Mouse (Mus musculus): ENCODE data around the gene Olfr319. TPM values are rescaled to one million over a fixed set of nuclear protein-coding genes. Genes with fewer than 3 reads are reported as not detected.
"Not testable (repeated sequence)": the region's sequence is repeated elsewhere in the genome, so short reads cannot be mapped to it uniquely, and the experiment has no call there.

The Olfr319 gene
- not detected in 2 replicates for polyA plus RNA-seq (2014; fragmentation: Nextera tagmentation; extraction: Ambion mirVana)

DNA sequence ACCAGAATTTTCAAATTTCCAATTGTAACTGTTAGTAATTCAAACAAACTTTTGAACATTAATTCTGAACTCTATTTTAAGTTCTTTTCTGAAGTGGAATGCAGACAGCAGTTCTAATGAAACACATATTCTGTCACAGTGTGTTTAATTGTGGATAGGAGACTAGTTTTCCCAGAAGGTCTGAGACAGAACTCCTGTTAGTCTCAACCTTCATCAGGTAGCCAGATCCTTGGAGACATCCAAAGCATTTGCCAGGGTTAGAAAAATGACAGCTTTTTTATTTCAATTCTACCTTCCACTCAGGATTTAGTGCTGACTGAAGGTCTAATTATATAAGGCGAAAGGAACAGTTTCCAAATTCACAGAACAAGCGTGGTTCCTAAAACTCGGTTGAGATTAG, at the start of gene Olfr319:
TSS of gene Olfr319 (plus strand) at position 301 of the 400 bp plus-strand sequence.
- Histone ChIP-seq H3K9ac (ENCODE audit: low read depth, low read length) (no peak within 1 kb of the TSS), H3K36me3 (ENCODE audit: control insufficient read depth, insufficient read depth, low read length) (no peaks in the 10 kb centered on the region), H3K4me2 (no peak within 1 kb of the TSS), H3K27me3 (ENCODE audit: control insufficient read depth, insufficient read depth, low read length) (no peaks in the 10 kb centered on the region), H3K27ac (ENCODE audit: low read depth, low read length) (no peak within 1 kb of the TSS), H3K4me1 (ENCODE audit: control insufficient read depth, insufficient read depth, low read length) (no peaks in the 10 kb centered on the region), H3K4me3 (ENCODE audit: low read depth, low read length) (no peak within 1 kb of the TSS), H3K9me3 (replicated peaks; ENCODE audit: control insufficient read depth, low read length) (peaks cover 6% of the 10 kb centered on the region; the same call in 1 of the 2 replicates)
- WGBS (ENCODE audit: insufficient replicate concordance) = 80% methylated on average over 3 of the region's 3 CpGs
- ATAC-seq (replicated peaks; ENCODE audit: insufficient number of reproducible peaks, low FRiP score, low TSS enrichment) = no peak

DNA sequence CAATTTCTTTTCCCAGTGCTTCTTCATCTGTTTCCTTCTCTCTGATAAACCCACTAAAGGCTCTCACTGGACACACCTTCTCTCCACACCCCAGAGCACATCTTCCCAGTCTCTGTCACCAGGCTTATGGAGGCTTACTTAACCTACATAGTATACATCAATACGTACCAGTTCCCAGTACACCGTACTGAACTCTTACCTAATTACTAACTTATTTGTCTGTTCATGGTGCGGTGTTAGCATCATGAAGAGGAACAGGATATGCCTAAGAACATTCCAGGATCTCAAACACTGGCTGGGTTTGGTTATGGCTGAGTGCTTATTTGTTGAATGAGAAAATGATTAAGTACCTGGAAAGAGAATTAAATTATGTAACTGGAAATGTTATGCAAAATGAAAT, 43.8 kb upstream of the Olfr319 start:
- Histone ChIP-seq H3K4me3 (ENCODE audit: low read depth, low read length) (no peak overlapping the region), H3K36me3 (ENCODE audit: control insufficient read depth, insufficient read depth, low read length) (no peaks in the 10 kb centered on the region), H3K9ac (ENCODE audit: low read depth, low read length) (no peak overlapping the region), H3K4me1 (ENCODE audit: control insufficient read depth, insufficient read depth, low read length) (no peaks in the 10 kb centered on the region), H3K27me3 (ENCODE audit: control insufficient read depth, insufficient read depth, low read length) (no peaks in the 10 kb centered on the region), H3K27ac (ENCODE audit: low read depth, low read length) (no peak overlapping the region), H3K9me3 (replicated peaks; ENCODE audit: control insufficient read depth, low read length) (no peaks in the 10 kb centered on the region), H3K4me2 (no peak overlapping the region)
- WGBS (ENCODE audit: insufficient replicate concordance) = 89% methylated on average over 3 of the region's 3 CpGs
- no peak for ATAC-seq (replicated peaks; ENCODE audit: insufficient number of reproducible peaks, low FRiP score, low TSS enrichment)

DNA sequence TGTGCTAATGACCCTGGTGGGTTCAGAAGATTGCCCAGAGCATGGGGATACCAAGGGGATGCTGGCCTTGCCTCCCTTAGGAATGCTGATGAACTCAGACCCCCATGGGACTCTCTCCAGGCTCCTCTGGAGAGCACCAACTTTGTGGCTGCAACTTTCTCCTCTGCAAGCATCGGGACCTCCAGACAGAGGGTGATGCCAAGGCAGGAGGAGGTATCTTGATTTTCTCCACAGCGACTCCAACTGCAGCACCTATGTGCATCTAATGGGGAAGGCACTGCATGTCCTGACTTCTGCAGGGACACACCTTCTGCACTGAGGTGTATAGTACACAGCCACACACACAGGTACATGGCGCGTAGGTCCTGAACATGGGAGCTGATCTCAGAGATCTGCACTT, 40.4 kb upstream of the Olfr319 start, which contains the start of gene Olfr322:
TSS of gene Olfr322 (plus strand) at position 187 of the 400 bp plus-strand sequence.
- Histone ChIP-seq H3K9me3 (replicated peaks; ENCODE audit: control insufficient read depth, low read length) (no peaks in the 10 kb centered on the region), H3K27me3 (ENCODE audit: control insufficient read depth, insufficient read depth, low read length) (no peaks in the 10 kb centered on the region), H3K4me2 (no peak within 1 kb of the TSS), H3K27ac (ENCODE audit: low read depth, low read length) (no peak within 1 kb of the TSS), H3K36me3 (ENCODE audit: control insufficient read depth, insufficient read depth, low read length) (no peaks in the 10 kb centered on the region), H3K4me3 (ENCODE audit: low read depth, low read length) (no peak within 1 kb of the TSS), H3K9ac (ENCODE audit: low read depth, low read length) (no peak within 1 kb of the TSS), H3K4me1 (ENCODE audit: control insufficient read depth, insufficient read depth, low read length) (no peaks in the 10 kb centered on the region)
- ATAC-seq (replicated peaks; ENCODE audit: insufficient number of reproducible peaks, low FRiP score, low TSS enrichment) = no peak
- WGBS (ENCODE audit: insufficient replicate concordance) = 85% methylated on average over 4 of the region's 4 CpGs

DNA sequence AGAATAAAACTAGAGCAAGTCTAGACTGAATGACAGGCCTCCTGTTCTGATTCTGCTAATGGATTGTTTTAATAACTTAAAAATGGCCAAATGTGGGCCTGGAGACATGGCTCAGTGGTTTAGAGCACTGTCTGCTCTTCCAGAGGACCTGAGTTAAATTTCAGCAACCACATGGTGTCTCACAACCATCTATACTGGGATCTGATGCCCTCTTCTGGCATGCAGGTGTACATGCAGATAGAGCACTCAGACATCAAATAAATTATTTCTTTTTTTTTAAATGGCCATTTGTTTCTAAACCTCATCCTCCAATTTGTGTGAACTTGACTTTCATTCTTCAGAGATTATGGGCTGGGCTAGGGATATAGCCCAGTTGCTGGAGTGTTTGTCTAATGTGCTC, 29.7 kb upstream of the Olfr319 start:
- Histone ChIP-seq H3K4me1 (ENCODE audit: control insufficient read depth, insufficient read depth, low read length) (no peaks in the 10 kb centered on the region), H3K4me2 (no peak overlapping the region), H3K36me3 (ENCODE audit: control insufficient read depth, insufficient read depth, low read length) (no peaks in the 10 kb centered on the region), H3K4me3 (ENCODE audit: low read depth, low read length) (no peak overlapping the region), H3K27me3 (ENCODE audit: control insufficient read depth, insufficient read depth, low read length) (no peaks in the 10 kb centered on the region), H3K9ac (ENCODE audit: low read depth, low read length) (no peak overlapping the region), H3K9me3 (replicated peaks; ENCODE audit: control insufficient read depth, low read length) (no peaks in the 10 kb centered on the region), H3K27ac (ENCODE audit: low read depth, low read length) (no peak overlapping the region)
- no peak for ATAC-seq (replicated peaks; ENCODE audit: insufficient number of reproducible peaks, low FRiP score, low TSS enrichment)

GRCm38 (mm10) chr11:58671825-58672224, 27.1 kb upstream of the Olfr319 start:
- Histone ChIP-seq H3K9me3 (replicated peaks; ENCODE audit: control insufficient read depth, low read length) (no peaks in the 10 kb centered on the region), H3K27me3 (ENCODE audit: control insufficient read depth, insufficient read depth, low read length) (no peaks in the 10 kb centered on the region), H3K4me2 (no peak overlapping the region), H3K36me3 (ENCODE audit: control insufficient read depth, insufficient read depth, low read length) (no peaks in the 10 kb centered on the region), H3K4me3 (ENCODE audit: low read depth, low read length) (no peak overlapping the region), H3K4me1 (ENCODE audit: control insufficient read depth, insufficient read depth, low read length) (no peaks in the 10 kb centered on the region), H3K27ac (ENCODE audit: low read depth, low read length) (no peak overlapping the region), H3K9ac (ENCODE audit: low read depth, low read length) (no peak overlapping the region)
- 50% methylated on average over 4 of the region's 4 CpGs for WGBS (ENCODE audit: insufficient replicate concordance)
- no peak for ATAC-seq (replicated peaks; ENCODE audit: insufficient number of reproducible peaks, low FRiP score, low TSS enrichment)

DNA sequence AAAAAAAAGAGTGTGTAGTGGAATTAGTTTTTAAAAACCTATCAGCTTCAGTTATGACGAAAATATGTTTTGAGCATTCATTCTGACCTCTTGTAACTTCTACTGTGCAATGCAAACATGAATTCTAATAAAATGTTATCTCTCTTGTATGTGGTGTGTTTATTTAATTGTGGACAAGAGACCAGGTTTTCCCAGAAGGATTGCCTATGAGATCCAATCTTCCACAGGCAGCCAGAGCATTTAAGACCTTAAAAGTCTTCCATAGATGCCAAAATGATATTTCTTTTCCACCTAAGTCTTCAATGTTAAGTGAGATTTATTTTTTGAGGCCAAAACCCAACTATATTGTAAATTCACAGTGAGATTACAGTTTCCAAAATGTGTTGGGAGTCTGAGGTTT, 18.2 kb upstream of the Olfr319 start, which contains the start of gene Olfr320:
TSS of gene Olfr320 (plus strand) at position 301 of the 400 bp plus-strand sequence.
- H3K27me3 ChIP-seq (ENCODE audit: control insufficient read depth, insufficient read depth, low read length) = no peaks in the 10 kb centered on the region
- H3K36me3 ChIP-seq (ENCODE audit: control insufficient read depth, insufficient read depth, low read length) = no peaks in the 10 kb centered on the region
- no peak for ATAC-seq (replicated peaks; ENCODE audit: insufficient number of reproducible peaks, low FRiP score, low TSS enrichment)
- WGBS (ENCODE audit: insufficient replicate concordance) = 76% methylated on average over 1 of the region's 1 CpGs
- no peaks in the 10 kb centered on the region for H3K4me1 ChIP-seq (ENCODE audit: control insufficient read depth, insufficient read depth, low read length)
- no peak within 1 kb of the TSS for H3K4me2 ChIP-seq
- no peak within 1 kb of the TSS for H3K27ac ChIP-seq (ENCODE audit: low read depth, low read length)
- no peak within 1 kb of the TSS for H3K4me3 ChIP-seq (ENCODE audit: low read depth, low read length)
- no peak within 1 kb of the TSS for H3K9ac ChIP-seq (ENCODE audit: low read depth, low read length)
- H3K9me3 ChIP-seq (replicated peaks; ENCODE audit: control insufficient read depth, low read length) = no peaks in the 10 kb centered on the region

GRCm38 (mm10) chr11:58709086-58709485, 10.1 kb downstream of the Olfr319 start:
- Histone ChIP-seq H3K9ac (ENCODE audit: low read depth, low read length) (no peak overlapping the region), H3K4me3 (ENCODE audit: low read depth, low read length) (no peak overlapping the region), H3K9me3 (replicated peaks; ENCODE audit: control insufficient read depth, low read length) (no peaks in the 10 kb centered on the region), H3K27ac (ENCODE audit: low read depth, low read length) (no peak overlapping the region), H3K4me2 (no peak overlapping the region), H3K4me1 (ENCODE audit: control insufficient read depth, insufficient read depth, low read length) (no peaks in the 10 kb centered on the region), H3K36me3 (ENCODE audit: control insufficient read depth, insufficient read depth, low read length) (no peaks in the 10 kb centered on the region), H3K27me3 (ENCODE audit: control insufficient read depth, insufficient read depth, low read length) (no peaks in the 10 kb centered on the region)
- 72% methylated on average over 11 of the region's 11 CpGs for WGBS (ENCODE audit: insufficient replicate concordance)
- no peak for ATAC-seq (replicated peaks; ENCODE audit: insufficient number of reproducible peaks, low FRiP score, low TSS enrichment)

GRCm38 (mm10) chr11:58717723-58718122, 18.8 kb downstream of the Olfr319 start:
- H3K27me3 ChIP-seq (ENCODE audit: control insufficient read depth, insufficient read depth, low read length); H3K4me3 ChIP-seq (ENCODE audit: low read depth, low read length); H3K27ac ChIP-seq (ENCODE audit: low read depth, low read length); H3K4me2 ChIP-seq; H3K4me1 ChIP-seq (ENCODE audit: control insufficient read depth, insufficient read depth, low read length); H3K9me3 ChIP-seq (replicated peaks; ENCODE audit: control insufficient read depth, low read length); H3K9ac ChIP-seq (ENCODE audit: low read depth, low read length); H3K36me3 ChIP-seq (ENCODE audit: control insufficient read depth, insufficient read depth, low read length); ATAC-seq (replicated peaks; ENCODE audit: insufficient number of reproducible peaks, low FRiP score, low TSS enrichment): not testable (repeated sequence)
- WGBS (ENCODE audit: insufficient replicate concordance) = 92% methylated on average over 6 of the region's 7 CpGs

DNA sequence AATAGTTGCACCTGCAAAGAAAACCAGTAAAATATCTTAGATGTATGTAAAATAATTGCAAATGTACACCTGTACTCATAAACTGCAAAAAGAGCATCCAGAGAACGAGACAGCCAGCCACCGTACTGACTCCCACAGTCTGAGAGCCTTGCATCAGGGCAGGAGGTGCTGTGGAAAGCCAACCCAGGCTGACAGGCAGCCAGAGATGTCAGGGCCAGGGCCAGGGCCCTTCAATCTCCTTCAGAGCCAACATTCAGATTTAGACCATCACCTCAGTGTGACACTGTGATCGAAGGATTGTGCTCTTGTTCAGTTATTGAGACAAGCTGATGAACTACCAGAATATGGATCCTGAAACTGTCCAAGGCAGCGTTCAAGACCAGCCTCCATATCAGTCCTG, 20.7 kb downstream of the Olfr319 start:
- Histone ChIP-seq H3K36me3 (ENCODE audit: control insufficient read depth, insufficient read depth, low read length) (no peaks in the 10 kb centered on the region), H3K9ac (ENCODE audit: low read depth, low read length) (no peak overlapping the region), H3K27me3 (ENCODE audit: control insufficient read depth, insufficient read depth, low read length) (no peaks in the 10 kb centered on the region), H3K4me1 (ENCODE audit: control insufficient read depth, insufficient read depth, low read length) (no peaks in the 10 kb centered on the region), H3K9me3 (replicated peaks; ENCODE audit: control insufficient read depth, low read length) (no peaks in the 10 kb centered on the region), H3K4me3 (ENCODE audit: low read depth, low read length) (no peak overlapping the region), H3K4me2 (no peak overlapping the region), H3K27ac (ENCODE audit: low read depth, low read length) (no peak overlapping the region)
- 85% methylated on average over 4 of the region's 4 CpGs for WGBS (ENCODE audit: insufficient replicate concordance)
- no peak for ATAC-seq (replicated peaks; ENCODE audit: insufficient number of reproducible peaks, low FRiP score, low TSS enrichment)
